Mouse (Mus musculus): ENCODE measurements around the gene Nup210l. TPM values are rescaled to one million over a fixed set of nuclear protein-coding genes. Genes with fewer than 3 reads are reported as not detected.
"Not testable (repeated sequence)": the region's sequence is repeated elsewhere in the genome, so short reads cannot be mapped to it uniquely, and the experiment has no call there.

The Nup210l gene
- polyA plus RNA-seq, 1 experiment from 2014 or later: 0.16 TPM

DNA sequence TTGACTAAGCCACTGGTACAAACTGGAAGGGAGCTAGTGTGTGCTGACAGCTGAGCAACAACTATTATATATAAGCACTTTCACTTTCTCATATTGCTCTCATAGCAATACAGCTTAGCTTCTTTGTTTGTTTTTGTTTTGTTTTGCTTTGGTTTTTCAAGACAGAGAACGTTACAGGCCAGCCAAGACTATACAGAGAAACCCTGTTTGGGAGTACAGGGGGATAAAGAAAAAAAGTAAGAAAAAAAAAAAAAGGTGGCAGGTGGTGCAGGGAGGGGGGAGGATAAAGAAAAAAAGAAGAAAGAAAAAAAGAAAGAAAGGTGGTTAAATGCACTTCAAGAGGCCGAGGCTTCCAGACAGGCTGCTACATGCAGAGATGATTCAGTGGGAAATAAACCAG, 141.5 kb downstream of the Nup210l start:
- H3K4me3 ChIP-seq (ENCODE audit: low read length): no peak overlapping the region
- 67% methylated on average over 2 of the region's 2 CpGs for WGBS
- no peak overlapping the region for H3K27ac ChIP-seq (ENCODE audit: low read length)

DNA sequence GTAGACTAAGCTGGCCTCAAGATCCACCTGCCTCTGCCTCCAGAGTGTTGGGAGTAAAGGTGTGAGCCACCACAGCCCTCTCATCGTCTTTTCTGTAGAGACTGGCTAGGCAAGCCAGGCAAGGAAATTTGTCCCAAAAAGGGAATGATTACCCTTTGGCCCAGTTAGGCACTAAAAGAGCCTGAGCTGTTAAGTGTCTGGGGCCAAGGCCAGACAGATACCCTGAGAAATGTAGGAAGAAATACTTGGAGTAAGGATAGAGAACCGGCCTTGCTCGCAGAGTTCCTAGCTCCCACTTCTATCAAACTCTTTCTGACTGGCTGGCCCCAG, 143.7 kb downstream of the Nup210l start:
- Histone ChIP-seq H3K9ac (ENCODE audit: low read depth, low read length) (peak overlapping the region; percentile 89), H3K4me3 (ENCODE audit: low read length) (peak overlapping the region; percentile 78), H3K4me1 (ENCODE audit: control insufficient read depth, insufficient read depth, low read length) (peaks cover 7% of the 10 kb centered on the region), H3K9me3 (ENCODE audit: control insufficient read depth, low read length) (no peaks in the 10 kb centered on the region), H3K27ac (ENCODE audit: low read length) (peak overlapping the region; percentile 96), H3K4me2 (ENCODE audit: low read depth, low read length) (peak overlapping the region; percentile 94), H3K27me3 (replicated peaks; ENCODE audit: control insufficient read depth, insufficient read depth, low read length) (no peaks in the 10 kb centered on the region), H3K36me3 (ENCODE audit: control insufficient read depth, insufficient read depth, low read length) (peaks cover 8% of the 10 kb centered on the region)
- no peak; the same call in 1 of the 2 replicates for ATAC-seq
- 0% methylated on average over 3 of the region's 3 CpGs for WGBS

More for the DNA sequence above, 141.5 kb downstream of the Nup210l start:
- Histone ChIP-seq H3K27me3 (replicated peaks; ENCODE audit: control insufficient read depth, insufficient read depth, low read length) (no peaks in the 10 kb centered on the region), H3K36me3 (ENCODE audit: control insufficient read depth, insufficient read depth, low read length) (no peaks in the 10 kb centered on the region), H3K4me1 (ENCODE audit: control insufficient read depth, insufficient read depth, low read length) (peaks cover 9% of the 10 kb centered on the region), H3K4me2 (ENCODE audit: low read depth, low read length) (no peak overlapping the region), H3K9ac (ENCODE audit: low read depth, low read length) (no peak overlapping the region), H3K9me3 (ENCODE audit: control insufficient read depth, low read length) (no peaks in the 10 kb centered on the region)
- ATAC-seq: no peak

DNA sequence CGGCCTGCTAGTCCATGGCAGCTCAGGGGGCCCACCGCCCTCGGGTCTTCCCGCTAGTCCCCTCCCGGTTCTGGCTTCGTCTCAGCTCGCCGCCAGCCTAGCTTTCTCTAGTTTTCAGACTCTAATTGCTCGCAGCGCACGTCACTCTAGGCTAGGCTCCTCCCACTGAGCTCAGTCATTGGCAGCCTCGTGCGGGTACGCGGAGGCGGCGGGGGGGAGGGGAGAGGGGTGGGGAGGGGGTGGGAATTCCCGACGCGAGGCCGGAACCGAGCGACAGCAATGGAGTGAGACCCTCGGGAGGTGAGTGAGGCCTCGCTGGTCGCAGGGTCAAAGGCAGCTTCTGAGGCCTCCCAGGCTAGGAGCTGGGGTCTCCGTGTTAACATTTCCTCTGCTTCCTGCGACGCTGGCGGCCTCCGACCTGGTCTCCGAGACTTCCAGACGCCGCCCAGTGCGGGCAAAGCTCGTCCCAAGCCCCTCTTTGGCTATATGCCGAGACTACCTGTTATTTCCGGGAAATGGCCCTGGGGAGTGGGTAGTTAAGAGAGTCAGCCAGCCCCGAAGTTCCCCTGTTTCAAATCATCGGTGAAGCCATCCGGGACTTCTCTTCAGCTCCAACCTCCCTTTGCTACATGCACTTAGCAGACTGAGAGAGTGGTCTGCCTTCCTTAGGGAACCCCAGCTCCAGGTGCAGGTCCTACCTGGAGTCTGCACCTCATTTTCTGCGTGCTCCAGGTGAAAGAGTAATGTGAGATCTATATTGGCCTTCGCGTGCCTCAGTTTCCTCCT, 144.2 kb downstream of the Nup210l start, which contains the start of gene Slc39a1:
TSS of gene Slc39a1 (plus strand) at position 213 of the 786 bp plus-strand sequence.
- no peaks in the 10 kb centered on the region for H3K27me3 ChIP-seq (replicated peaks; ENCODE audit: control insufficient read depth, insufficient read depth, low read length)
- H3K36me3 ChIP-seq (ENCODE audit: control insufficient read depth, insufficient read depth, low read length): peaks cover 8% of the 10 kb centered on the region
- no peaks in the 10 kb centered on the region for H3K9me3 ChIP-seq (ENCODE audit: control insufficient read depth, low read length)
- 0% methylated on average over 44 of the region's 44 CpGs for WGBS
- H3K9ac ChIP-seq (ENCODE audit: low read depth, low read length): peak within 1 kb of the TSS; percentile 89
- peak within 1 kb of the TSS; percentile 94 for H3K4me2 ChIP-seq (ENCODE audit: low read depth, low read length)
- H3K4me3 ChIP-seq (ENCODE audit: low read length): peak within 1 kb of the TSS; percentile 78
- peaks cover 5% of the 10 kb centered on the region; the same call in 1 of the 2 replicates for H3K4me1 ChIP-seq (ENCODE audit: control insufficient read depth, insufficient read depth, low read length)
- peak; percentile 94 for ATAC-seq
- H3K27ac ChIP-seq (ENCODE audit: low read length): peak within 1 kb of the TSS; percentile 96

DNA sequence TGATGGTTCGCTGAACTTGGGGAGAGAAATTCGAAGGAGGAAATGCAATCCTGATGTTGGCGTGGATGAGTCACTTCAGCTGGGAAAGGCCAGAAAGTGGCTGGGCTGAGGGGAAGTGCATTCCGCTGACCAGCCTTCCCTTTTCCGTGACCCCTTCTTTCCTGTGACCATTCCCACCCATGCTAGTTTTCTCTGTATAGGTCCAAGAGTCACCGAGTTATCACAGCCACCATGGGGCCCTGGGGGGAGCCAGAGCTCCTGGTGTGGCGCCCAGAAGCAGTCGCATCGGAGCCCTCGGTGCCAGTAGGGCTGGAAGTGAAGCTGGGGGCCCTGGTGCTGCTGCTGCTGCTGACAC, 144.8 kb downstream of the Nup210l start:
- H3K36me3 ChIP-seq (ENCODE audit: control insufficient read depth, insufficient read depth, low read length): peaks cover 8% of the 10 kb centered on the region
- peak overlapping the region; percentile 94 for H3K4me2 ChIP-seq (ENCODE audit: low read depth, low read length)
- H3K27me3 ChIP-seq (replicated peaks; ENCODE audit: control insufficient read depth, insufficient read depth, low read length): no peaks in the 10 kb centered on the region
- peaks cover 5% of the 10 kb centered on the region; the same call in 1 of the 2 replicates for H3K4me1 ChIP-seq (ENCODE audit: control insufficient read depth, insufficient read depth, low read length)
- 3% methylated on average over 10 of the region's 10 CpGs for WGBS
- H3K27ac ChIP-seq (ENCODE audit: low read length): peak overlapping the region; percentile 96
- peak overlapping the region; percentile 89 for H3K9ac ChIP-seq (ENCODE audit: low read depth, low read length)
- H3K4me3 ChIP-seq (ENCODE audit: low read length): peak overlapping the region; percentile 78
- peak; percentile 21; the same call in 1 of the 2 replicates for ATAC-seq
- H3K9me3 ChIP-seq (ENCODE audit: control insufficient read depth, low read length): no peaks in the 10 kb centered on the region

DNA sequence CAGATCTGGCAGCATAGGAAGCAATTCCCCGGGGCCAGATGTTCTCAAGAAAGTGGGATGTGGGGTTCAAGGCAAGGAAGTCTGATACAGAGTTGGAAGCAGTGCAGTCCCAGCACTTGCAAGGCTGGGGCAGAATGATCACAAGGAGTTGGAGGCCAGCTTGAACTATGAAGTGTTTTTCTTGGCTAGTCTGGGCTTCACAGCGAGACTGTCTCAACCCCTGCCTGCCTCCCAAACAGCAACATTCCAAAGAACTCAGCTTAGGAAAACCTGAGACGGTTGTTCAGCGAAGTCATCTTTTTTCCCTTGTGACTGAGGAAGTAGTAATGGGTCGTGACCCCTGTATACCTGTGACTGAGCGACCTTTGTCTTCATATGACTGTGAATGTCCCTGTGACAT, 146.9 kb downstream of the Nup210l start:
- H3K9me3 ChIP-seq (ENCODE audit: control insufficient read depth, low read length): no peaks in the 10 kb centered on the region
- no peak for ATAC-seq
- no peak overlapping the region for H3K9ac ChIP-seq (ENCODE audit: low read depth, low read length)
- peaks cover 11% of the 10 kb centered on the region for H3K4me1 ChIP-seq (ENCODE audit: control insufficient read depth, insufficient read depth, low read length)
- no peak overlapping the region for H3K4me3 ChIP-seq (ENCODE audit: low read length)
- peaks cover 8% of the 10 kb centered on the region for H3K36me3 ChIP-seq (ENCODE audit: control insufficient read depth, insufficient read depth, low read length)
- WGBS: 81% methylated on average over 6 of the region's 6 CpGs
- H3K27ac ChIP-seq (ENCODE audit: low read length): no peak overlapping the region
- no peaks in the 10 kb centered on the region for H3K27me3 ChIP-seq (replicated peaks; ENCODE audit: control insufficient read depth, insufficient read depth, low read length)
- H3K4me2 ChIP-seq (ENCODE audit: low read depth, low read length): no peak overlapping the region

DNA sequence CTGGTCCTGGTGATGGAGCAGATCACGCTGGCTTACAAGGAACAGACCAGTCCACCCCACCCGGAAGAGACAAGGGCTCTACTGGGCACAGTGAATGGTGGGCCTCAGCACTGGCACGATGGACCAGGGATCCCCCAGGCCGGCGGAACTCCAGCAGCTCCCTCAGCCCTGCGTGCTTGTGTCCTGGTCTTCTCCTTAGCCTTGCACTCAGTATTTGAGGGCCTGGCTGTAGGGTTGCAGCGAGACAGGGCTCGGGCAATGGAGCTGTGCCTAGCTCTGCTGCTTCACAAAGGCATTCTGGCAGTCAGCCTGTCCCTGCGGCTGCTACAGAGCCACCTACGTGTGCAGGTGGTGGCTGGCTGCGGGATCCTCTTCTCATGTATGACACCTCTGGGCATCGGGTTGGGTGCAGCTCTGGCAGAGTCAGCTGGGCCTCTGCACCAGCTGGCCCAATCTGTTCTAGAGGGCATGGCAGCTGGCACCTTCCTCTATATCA, 147.8 kb downstream of the Nup210l start:
- H3K9me3 ChIP-seq (ENCODE audit: control insufficient read depth, low read length); H3K36me3 ChIP-seq (ENCODE audit: control insufficient read depth, insufficient read depth, low read length); ATAC-seq; H3K27ac ChIP-seq (ENCODE audit: low read length); H3K4me2 ChIP-seq (ENCODE audit: low read depth, low read length); H3K27me3 ChIP-seq (replicated peaks; ENCODE audit: control insufficient read depth, insufficient read depth, low read length); H3K4me3 ChIP-seq (ENCODE audit: low read length); H3K9ac ChIP-seq (ENCODE audit: low read depth, low read length): not testable (repeated sequence)
- H3K4me1 ChIP-seq (ENCODE audit: control insufficient read depth, insufficient read depth, low read length): peaks cover 14% of the 10 kb centered on the region
- WGBS: 98% methylated on average over 9 of the region's 12 CpGs

DNA sequence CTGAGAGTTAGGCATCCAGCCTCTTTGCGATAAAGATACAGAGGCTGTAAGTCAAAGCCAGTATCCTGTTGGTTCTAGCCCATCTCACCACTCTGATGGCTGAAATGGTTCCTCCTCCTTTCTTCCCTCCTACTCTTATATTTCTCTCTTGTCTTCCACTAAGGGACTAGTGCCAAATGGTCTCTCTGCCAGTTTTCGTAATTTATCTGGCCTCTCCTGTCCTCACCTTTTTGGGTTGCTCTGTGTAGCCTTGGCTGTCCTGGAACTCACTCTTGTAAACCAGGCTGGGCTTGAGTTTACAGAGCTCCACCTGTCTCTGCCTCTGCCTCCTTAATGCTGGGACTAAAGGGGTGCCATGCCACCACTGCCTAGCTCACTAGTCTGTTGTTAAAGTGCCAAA, 148.7 kb downstream of the Nup210l start:
- H3K4me2 ChIP-seq (ENCODE audit: low read depth, low read length); ATAC-seq: not testable (repeated sequence)
- WGBS: 88% methylated on average over 2 of the region's 2 CpGs

DNA sequence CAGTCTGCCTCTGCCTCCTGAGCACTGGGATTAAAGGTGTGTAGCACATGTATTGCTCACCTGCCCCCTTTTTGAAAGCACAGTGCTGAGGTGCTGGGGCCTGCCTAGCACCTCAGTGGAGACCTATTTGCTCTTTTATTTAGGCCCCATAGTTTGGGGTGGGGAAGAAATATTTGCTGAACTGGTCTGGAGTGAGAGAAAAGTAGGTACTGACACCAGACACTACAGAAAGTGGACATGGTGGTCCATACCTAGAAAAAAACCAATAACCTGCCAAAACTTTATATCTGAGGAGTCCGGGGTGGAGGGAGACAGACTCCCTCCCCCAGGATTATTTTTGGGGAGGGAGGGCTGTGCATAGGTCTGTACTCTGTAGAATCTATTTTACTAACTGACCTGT, 149.2 kb downstream of the Nup210l start:
- 93% methylated on average over 1 of the region's 1 CpGs for WGBS
- not testable (repeated sequence) for H3K4me2 ChIP-seq (ENCODE audit: low read depth, low read length)

More for the DNA sequence above, 148.7 kb downstream of the Nup210l start:
- not testable (repeated sequence) for H3K36me3 ChIP-seq (ENCODE audit: control insufficient read depth, insufficient read depth, low read length); H3K9me3 ChIP-seq (ENCODE audit: control insufficient read depth, low read length); H3K27ac ChIP-seq (ENCODE audit: low read length); H3K27me3 ChIP-seq (replicated peaks; ENCODE audit: control insufficient read depth, insufficient read depth, low read length); H3K4me3 ChIP-seq (ENCODE audit: low read length); H3K9ac ChIP-seq (ENCODE audit: low read depth, low read length)
- peaks cover 11% of the 10 kb centered on the region for H3K4me1 ChIP-seq (ENCODE audit: control insufficient read depth, insufficient read depth, low read length)

DNA sequence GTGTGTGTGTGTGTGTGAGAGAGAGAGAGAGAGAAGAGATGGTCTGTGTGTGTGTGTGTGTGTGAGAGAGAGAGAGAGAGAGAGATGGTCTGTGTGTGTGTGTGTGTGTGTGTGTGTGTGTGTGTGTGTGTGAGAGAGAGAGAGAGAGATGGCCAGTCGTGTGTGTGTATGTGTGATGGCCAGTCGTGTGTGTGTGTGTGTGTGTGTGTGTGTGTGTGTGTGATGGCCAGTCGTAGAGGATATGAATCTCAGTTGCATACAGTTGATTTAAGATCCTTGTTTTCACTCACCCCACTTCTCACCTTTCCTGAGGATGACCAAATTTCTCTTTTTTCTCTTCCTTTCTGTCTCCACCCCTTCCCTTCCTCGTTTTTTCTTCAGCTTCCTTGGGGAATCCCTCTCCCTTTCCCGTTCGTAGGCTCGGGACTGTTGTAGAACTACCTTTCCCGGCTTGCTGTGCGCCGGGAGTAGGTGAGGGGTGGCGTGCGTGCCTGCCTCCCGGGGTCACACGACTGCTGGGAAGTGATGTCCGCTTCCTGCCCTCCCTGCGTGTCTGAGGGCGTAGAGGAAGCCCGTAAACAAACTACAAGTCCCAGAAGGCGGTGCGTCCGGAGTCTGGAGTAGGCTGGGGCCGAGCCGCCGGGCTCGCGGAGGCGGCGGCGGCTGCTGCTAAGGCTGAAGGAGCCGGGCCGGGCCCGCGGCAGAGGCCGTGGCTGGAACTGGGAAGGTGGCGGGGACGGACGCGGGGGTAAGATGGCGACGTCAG, 149.9 kb downstream of the Nup210l start, which contains the start of gene Crtc2:
TSS of gene Crtc2 (plus strand) at position 511 of the 766 bp plus-strand sequence.
- Histone ChIP-seq H3K4me2 (ENCODE audit: low read depth, low read length) (peak within 1 kb of the TSS; percentile 70), H3K36me3 (ENCODE audit: control insufficient read depth, insufficient read depth, low read length) (peaks cover 8% of the 10 kb centered on the region), H3K27me3 (replicated peaks; ENCODE audit: control insufficient read depth, insufficient read depth, low read length) (no peaks in the 10 kb centered on the region), H3K9ac (ENCODE audit: low read depth, low read length) (peak within 1 kb of the TSS; percentile 84), H3K4me3 (ENCODE audit: low read length) (peak within 1 kb of the TSS; percentile 79), H3K4me1 (ENCODE audit: control insufficient read depth, insufficient read depth, low read length) (peaks cover 12% of the 10 kb centered on the region), H3K27ac (ENCODE audit: low read length) (peak within 1 kb of the TSS; percentile 81), H3K9me3 (ENCODE audit: control insufficient read depth, low read length) (no peaks in the 10 kb centered on the region)
- WGBS: under 1% methylated on average over 40 of the region's 40 CpGs
- ATAC-seq: peak; percentile 98

More for the DNA sequence above, 149.2 kb downstream of the Nup210l start:
- ATAC-seq; H3K4me3 ChIP-seq (ENCODE audit: low read length); H3K36me3 ChIP-seq (ENCODE audit: control insufficient read depth, insufficient read depth, low read length); H3K27me3 ChIP-seq (replicated peaks; ENCODE audit: control insufficient read depth, insufficient read depth, low read length); H3K9me3 ChIP-seq (ENCODE audit: control insufficient read depth, low read length); H3K27ac ChIP-seq (ENCODE audit: low read length); H3K9ac ChIP-seq (ENCODE audit: low read depth, low read length): not testable (repeated sequence)
- peaks cover 11% of the 10 kb centered on the region for H3K4me1 ChIP-seq (ENCODE audit: control insufficient read depth, insufficient read depth, low read length)

Data from intestine, embryonic 16.5 days (tissue).